Mouse (Mus musculus) right cerebral cortex, postnatal 4 days (tissue): ENCODE results near the gene Gucy2g.
"Not testable (repeated sequence)": the region's sequence is repeated elsewhere in the genome, so short reads cannot be mapped to it uniquely, and the experiment has no call there.

Source experiments
- DNase-seq: peaks from one replicate; pipeline ENCODE4 v3.0.0-alpha.2; 2022

The Gucy2g gene

GRCm38 (mm10) chr19:55206482-55207138 lies 34.4 kb downstream of the Gucy2g start:
- DNase-seq, result peak; percentile 29

GRCm38 (mm10) chr19:55198303-55198702 lies 42.7 kb downstream of the Gucy2g start:
- DNase-seq, result peak; percentile 61

- no peak for DNase-seq
Observed at GRCm38 (mm10) chr19:55195574-55195973, 45.5 kb downstream of the Gucy2g start.

GRCm38 (mm10) chr19:55194520-55195170 lies 46.4 kb downstream of the Gucy2g start:
- DNase-seq, result no peak

GRCm38 (mm10) chr19:55193717-55194394 lies 47.2 kb downstream of the Gucy2g start:
- no peak for DNase-seq

- no peak for DNase-seq
Observed at GRCm38 (mm10) chr19:55192254-55192945, 48.6 kb downstream of the Gucy2g start.

- no peak for DNase-seq
Observed at GRCm38 (mm10) chr19:55191596-55191995, 49.4 kb downstream of the Gucy2g start.

- no peak for DNase-seq
Observed at GRCm38 (mm10) chr19:55190065-55190464, 51.0 kb downstream of the Gucy2g start.

- no peak for DNase-seq
Observed at GRCm38 (mm10) chr19:55185651-55186050, 55.4 kb downstream of the Gucy2g start.

GRCm38 (mm10) chr19:55185074-55185473 lies 56.0 kb downstream of the Gucy2g start:
- DNase-seq, result no peak

GRCm38 (mm10) chr19:55184442-55184841 lies 56.6 kb downstream of the Gucy2g start:
- DNase-seq, result no peak

GRCm38 (mm10) chr19:55180433-55180832 lies 60.6 kb downstream of the Gucy2g start, which contains the start of gene Tectb:
Tectb (plus strand) TSS chr19:55180733.
- DNase-seq, result no peak

- no peak for DNase-seq
Observed at GRCm38 (mm10) chr19:55177143-55177542, 63.9 kb downstream of the Gucy2g start.

- no peak for DNase-seq
Observed at GRCm38 (mm10) chr19:55171585-55171984, 69.5 kb downstream of the Gucy2g start.

- DNase-seq, result no peak
Observed at GRCm38 (mm10) chr19:55170399-55170798, 70.6 kb downstream of the Gucy2g start.

GRCm38 (mm10) chr19:55169236-55169729 lies 71.8 kb downstream of the Gucy2g start:
- DNase-seq, result not testable (repeated sequence)

- DNase-seq, result no peak
Observed at GRCm38 (mm10) chr19:55168360-55168759, 72.7 kb downstream of the Gucy2g start.

GRCm38 (mm10) chr19:55167741-55168140 lies 73.3 kb downstream of the Gucy2g start:
- DNase-seq, result no peak

- DNase-seq, result no peak
Observed at GRCm38 (mm10) chr19:55166741-55167140, 74.3 kb downstream of the Gucy2g start.

- DNase-seq, result no peak
Observed at GRCm38 (mm10) chr19:55165954-55166353, 75.1 kb downstream of the Gucy2g start.

- DNase-seq, result no peak
Observed at GRCm38 (mm10) chr19:55165183-55165865, 75.7 kb downstream of the Gucy2g start.

GRCm38 (mm10) chr19:55164162-55164561 lies 76.9 kb downstream of the Gucy2g start:
- DNase-seq, result no peak

- no peak for DNase-seq
Observed at GRCm38 (mm10) chr19:55162271-55162670, 78.8 kb downstream of the Gucy2g start.
